Mouse (Mus musculus): ENCODE results near the gene Nmt1. TPM values are rescaled to one million over a fixed set of nuclear protein-coding genes. Genes with fewer than 3 reads are reported as not detected.

Nmt1 gene
- total and polyA plus RNA-seq, 3 experiments = 37.1 to 67.2 (median 60.5) TPM

DNA sequence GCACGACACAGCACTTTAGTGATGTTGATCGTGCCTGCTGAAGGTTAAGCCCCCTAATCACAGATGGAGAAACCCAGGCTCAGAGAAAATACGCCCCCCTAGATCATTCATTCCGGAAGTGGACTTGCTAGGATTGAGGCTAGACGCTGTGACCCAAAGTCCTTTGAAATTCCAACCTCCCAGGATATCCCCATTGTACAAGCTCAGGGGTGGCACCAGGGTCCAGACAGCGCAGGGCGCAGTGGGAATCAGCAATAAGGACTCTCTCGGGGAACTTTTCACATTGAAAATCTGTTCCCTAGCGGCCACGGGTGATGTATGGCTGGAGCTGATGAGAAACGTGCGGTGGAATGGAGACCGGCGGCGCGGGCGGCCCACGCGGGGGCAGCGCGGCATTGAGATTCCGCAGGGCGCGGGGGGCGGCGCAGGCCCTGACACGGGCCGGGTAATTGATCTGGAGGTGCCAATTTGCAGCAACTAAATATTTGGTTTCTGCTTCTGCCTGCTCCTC is 38.3 kb upstream of the Nmt1 start:
- Histone ChIP-seq H3K36me3 (ENCODE audit: control insufficient read depth, insufficient read depth, low read length) (no peaks in the 10 kb centered on the region), H3K27ac (no peak overlapping the region), H3K4me3 (peak overlapping the region; percentile 50), H3K4me1 (ENCODE audit: control insufficient read depth, insufficient read depth, low read length) (no peaks in the 10 kb centered on the region), H3K9ac (ENCODE audit: low read depth, low read length) (peak overlapping the region; percentile 28), H3K79me2 (replicated peaks; ENCODE audit: control insufficient read depth, insufficient read depth, low read length) (no peaks in the 10 kb centered on the region), H3K27me3 (ENCODE audit: control insufficient read depth, insufficient read depth, low read length) (no peaks in the 10 kb centered on the region)
- DNase-seq = no peak
- intact Hi-C loops (cut with DNase I) = loop anchor here (5.0 kb wide), 1 partner anchor 217 kb away; no protein-coding TSS in a partner anchor
- TF ChIP-seq POLR2A (IDR thresholded peaks at IDR 0.05; ENCODE audit: insufficient read depth, low read depth, low read length) (no peak), EP300 (IDR thresholded peaks at IDR 0.05; ENCODE audit: insufficient read depth, low read depth, low read length) (no peak), CTCF (IDR thresholded peaks at IDR 0.05) (no peak)
- 18% methylated on average over 28 of the region's 28 CpGs for WGBS

DNA sequence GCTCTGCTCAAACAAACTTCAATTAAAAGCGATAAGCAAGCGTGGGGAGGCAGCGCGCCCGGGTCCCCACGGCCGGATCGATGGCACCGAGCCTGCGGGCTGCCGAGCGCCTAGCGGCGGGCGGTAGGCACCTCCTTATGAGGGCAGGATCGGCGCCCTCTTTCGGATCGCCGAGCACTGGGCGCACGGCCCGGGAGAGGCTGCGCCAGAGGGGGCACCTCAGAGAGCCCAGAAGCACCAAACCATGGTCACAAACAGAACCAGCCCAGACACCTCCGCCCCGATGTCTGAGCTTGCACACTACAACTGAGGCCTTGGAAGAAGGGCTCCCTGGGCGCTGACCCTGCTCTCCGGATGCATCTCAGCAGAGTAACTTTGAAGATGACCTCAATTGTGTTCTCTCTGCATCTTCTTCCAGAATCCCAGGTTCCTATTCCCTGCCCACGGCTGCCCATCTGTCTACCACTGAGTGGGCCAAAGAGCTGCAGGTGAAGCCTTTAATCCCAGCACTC is 37.8 kb upstream of the Nmt1 start:
- DNase-seq = peak; percentile 52 to 63
- intact Hi-C loops (cut with DNase I) = loop anchor here (5.0 kb wide), 1 partner anchor 218 kb away; no protein-coding TSS in a partner anchor
- Histone ChIP-seq H3K36me3 (ENCODE audit: control insufficient read depth, insufficient read depth, low read length) (no peaks in the 10 kb centered on the region), H3K27me3 (ENCODE audit: control insufficient read depth, insufficient read depth, low read length) (no peaks in the 10 kb centered on the region), H3K9ac (ENCODE audit: low read depth, low read length) (peak overlapping the region; percentile 28), H3K79me2 (replicated peaks; ENCODE audit: control insufficient read depth, insufficient read depth, low read length) (no peaks in the 10 kb centered on the region), H3K4me1 (ENCODE audit: control insufficient read depth, insufficient read depth, low read length) (no peaks in the 10 kb centered on the region), H3K4me3 (peak overlapping the region; percentile 50), H3K27ac (no peak overlapping the region)
- no peak for TF ChIP-seq EP300 (IDR thresholded peaks at IDR 0.05; ENCODE audit: insufficient read depth, low read depth, low read length)
- TF ChIP-seq CTCF (IDR thresholded peaks at IDR 0.05) = peak; percentile 72
- TF ChIP-seq POLR2A (IDR thresholded peaks at IDR 0.05; ENCODE audit: insufficient read depth, low read depth, low read length) = no peak
- WGBS = 6% methylated on average over 29 of the region's 29 CpGs

DNA sequence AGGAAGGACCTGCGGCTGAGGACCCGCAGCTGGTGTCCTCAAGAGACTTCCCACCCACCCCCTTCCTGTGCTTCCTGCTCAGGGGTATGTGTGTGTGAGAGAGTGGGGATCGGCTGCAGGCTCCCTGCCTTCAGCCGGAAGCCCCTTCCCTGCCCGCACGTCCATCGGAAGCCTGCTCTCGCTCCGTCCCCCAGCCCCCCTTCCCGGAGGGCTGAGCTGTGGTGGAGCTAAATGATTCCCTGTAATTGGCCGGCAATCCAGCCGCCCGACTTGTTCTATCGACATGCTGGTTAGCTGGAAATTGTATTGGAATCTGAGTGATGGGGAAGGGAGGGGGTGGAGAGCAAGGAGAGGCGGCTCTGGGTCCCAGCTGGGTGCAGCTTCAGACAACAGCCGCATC is 36.3 kb upstream of the Nmt1 start:
- intact Hi-C loops (cut with DNase I) = loop anchor here (5.0 kb wide), 1 partner anchor 219 kb away; no protein-coding TSS in a partner anchor
- DNase-seq = no peak
- Histone ChIP-seq H3K36me3 (ENCODE audit: control insufficient read depth, insufficient read depth, low read length) (no peaks in the 10 kb centered on the region), H3K79me2 (replicated peaks; ENCODE audit: control insufficient read depth, insufficient read depth, low read length) (no peaks in the 10 kb centered on the region), H3K4me1 (ENCODE audit: control insufficient read depth, insufficient read depth, low read length) (no peaks in the 10 kb centered on the region), H3K9ac (ENCODE audit: low read depth, low read length) (no peak overlapping the region; the same call in 1 of the 2 replicates), H3K27me3 (ENCODE audit: control insufficient read depth, insufficient read depth, low read length) (no peaks in the 10 kb centered on the region), H3K4me3 (no peak overlapping the region), H3K27ac (no peak overlapping the region)
- 21% methylated on average over 16 of the region's 16 CpGs for WGBS
- TF ChIP-seq POLR2A (IDR thresholded peaks at IDR 0.05; ENCODE audit: insufficient read depth, low read depth, low read length) (no peak), CTCF (IDR thresholded peaks at IDR 0.05) (no peak)

DNA sequence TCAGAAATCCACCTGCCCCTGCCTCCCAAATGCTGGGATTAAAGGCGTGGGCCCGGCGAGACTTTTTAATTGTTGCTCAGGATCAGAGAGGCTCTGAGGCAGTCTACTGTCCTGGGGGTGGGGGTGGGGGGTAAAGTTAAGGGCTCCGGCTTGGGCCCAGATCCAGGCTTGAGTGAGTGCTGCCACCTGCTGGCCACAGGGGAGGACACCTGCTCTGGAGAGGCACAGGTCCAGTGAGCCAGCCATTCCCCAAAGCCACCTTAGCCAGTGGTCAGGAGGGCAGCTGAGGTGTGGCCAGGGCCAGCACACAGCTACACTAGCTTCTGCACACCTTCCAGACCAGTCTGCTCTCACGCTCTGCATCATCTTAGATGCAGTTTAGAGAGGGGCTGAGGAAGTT is 35.0 kb upstream of the Nmt1 start:
- Histone ChIP-seq H3K4me3 (no peak overlapping the region), H3K36me3 (ENCODE audit: control insufficient read depth, insufficient read depth, low read length) (no peaks in the 10 kb centered on the region), H3K27me3 (ENCODE audit: control insufficient read depth, insufficient read depth, low read length) (no peaks in the 10 kb centered on the region), H3K27ac (no peak overlapping the region), H3K4me1 (ENCODE audit: control insufficient read depth, insufficient read depth, low read length) (no peaks in the 10 kb centered on the region), H3K79me2 (replicated peaks; ENCODE audit: control insufficient read depth, insufficient read depth, low read length) (no peaks in the 10 kb centered on the region), H3K9ac (ENCODE audit: low read depth, low read length) (no peak overlapping the region)
- 24% methylated on average over 5 of the region's 5 CpGs for WGBS
- DNase-seq = peak; percentile 67 to 82
- intact Hi-C loops (cut with DNase I) = loop anchor here (1.0 to 5.0 kb wide), 2 partner anchors 92 to 221 kb away; no protein-coding TSS in a partner anchor
- TF ChIP-seq EP300 (IDR thresholded peaks at IDR 0.05; ENCODE audit: insufficient read depth, low read depth, low read length) (0 out of 2 replicates have a peak, but pooled peaks have one; percentile 22), POLR2A (IDR thresholded peaks at IDR 0.05; ENCODE audit: insufficient read depth, low read depth, low read length) (no peak), CTCF (IDR thresholded peaks at IDR 0.05) (peak; percentile 82)

DNA sequence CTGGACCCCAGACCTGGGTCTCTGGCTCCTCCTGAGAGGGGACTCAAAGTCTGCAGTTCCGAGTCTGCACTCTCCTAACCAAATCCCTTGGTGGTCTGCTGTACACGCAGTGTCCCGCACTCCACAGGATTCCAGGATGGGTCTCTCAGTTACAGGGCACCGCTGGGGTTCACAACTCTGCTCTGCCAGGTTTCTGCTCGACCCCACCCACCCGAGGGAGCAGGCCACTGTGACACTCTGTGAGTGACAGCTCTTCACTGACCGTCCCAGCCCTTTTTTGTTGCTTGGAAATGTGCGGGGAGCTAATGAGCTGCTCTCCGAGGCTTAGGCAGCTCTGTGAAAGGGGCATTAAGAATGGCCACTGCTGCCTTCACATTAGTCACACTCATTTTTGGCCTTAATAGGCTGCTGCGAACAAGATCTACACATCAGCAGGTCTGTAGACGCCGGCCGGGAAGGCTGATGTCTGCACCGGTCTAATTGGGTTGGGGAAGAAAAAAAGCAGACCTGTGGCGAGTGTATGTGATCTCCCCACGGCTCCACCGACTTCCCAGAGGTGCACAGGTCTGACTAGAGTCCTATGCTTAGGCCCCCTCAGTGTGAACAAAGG is 34.5 kb upstream of the Nmt1 start:
- H3K9ac ChIP-seq (ENCODE audit: low read depth, low read length) = no peak overlapping the region
- H3K36me3 ChIP-seq (ENCODE audit: control insufficient read depth, insufficient read depth, low read length) = no peaks in the 10 kb centered on the region

DNA sequence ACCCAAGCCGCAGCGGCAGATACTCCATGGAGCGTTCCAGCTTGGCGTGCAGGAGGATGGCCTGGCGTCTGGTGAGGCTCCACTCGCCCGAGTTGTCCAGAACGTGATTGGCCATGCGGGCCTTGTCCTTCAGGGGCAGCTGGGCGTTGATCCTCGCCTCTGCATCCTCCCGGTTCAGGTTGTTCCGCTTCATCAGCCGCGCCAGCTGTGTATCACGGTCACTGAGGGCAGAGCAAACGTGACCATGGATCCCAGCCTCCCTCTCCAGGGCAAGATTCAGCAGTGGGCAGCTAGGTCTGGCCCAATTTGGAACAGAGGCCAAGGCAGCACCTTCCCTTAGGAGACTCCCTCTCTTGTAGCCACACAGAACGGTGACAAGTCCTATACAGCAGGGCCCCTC is 33.0 kb upstream of the Nmt1 start:
- no peak for DNase-seq
- peaks cover 4% of the 10 kb centered on the region for H3K4me1 ChIP-seq (ENCODE audit: control insufficient read depth, insufficient read depth, low read length)
- H3K9ac ChIP-seq (ENCODE audit: low read depth, low read length) = no peak overlapping the region
- H3K79me2 ChIP-seq (replicated peaks; ENCODE audit: control insufficient read depth, insufficient read depth, low read length) = no peaks in the 10 kb centered on the region
- intact Hi-C loops (cut with DNase I) = loop anchor here (5.0 kb wide), 2 partner anchors 57 to 223 kb away; no protein-coding TSS in a partner anchor
- no peaks in the 10 kb centered on the region for H3K36me3 ChIP-seq (ENCODE audit: control insufficient read depth, insufficient read depth, low read length)
- no peak overlapping the region for H3K4me3 ChIP-seq
- no peak for TF ChIP-seq POLR2A (IDR thresholded peaks at IDR 0.05; ENCODE audit: insufficient read depth, low read depth, low read length)
- TF ChIP-seq EP300 (IDR thresholded peaks at IDR 0.05; ENCODE audit: insufficient read depth, low read depth, low read length) = no peak
- no peak for TF ChIP-seq CTCF (IDR thresholded peaks at IDR 0.05)
- H3K27ac ChIP-seq = no peak overlapping the region
- H3K27me3 ChIP-seq (ENCODE audit: control insufficient read depth, insufficient read depth, low read length) = no peaks in the 10 kb centered on the region
- WGBS = 95% methylated on average over 18 of the region's 18 CpGs

More for the DNA sequence above, 34.5 kb upstream of the Nmt1 start:
- H3K4me3 ChIP-seq = no peak overlapping the region
- H3K79me2 ChIP-seq (replicated peaks; ENCODE audit: control insufficient read depth, insufficient read depth, low read length) = no peaks in the 10 kb centered on the region
- intact Hi-C loops (cut with DNase I) = loop anchor here (1.0 to 5.0 kb wide), 2 partner anchors 92 to 221 kb away; no protein-coding TSS in a partner anchor
- no peak overlapping the region for H3K27ac ChIP-seq
- no peak for TF ChIP-seq CTCF (IDR thresholded peaks at IDR 0.05)
- no peak for TF ChIP-seq POLR2A (IDR thresholded peaks at IDR 0.05; ENCODE audit: insufficient read depth, low read depth, low read length)
- TF ChIP-seq EP300 (IDR thresholded peaks at IDR 0.05; ENCODE audit: insufficient read depth, low read depth, low read length) = no peak
- WGBS = 76% methylated on average over 17 of the region's 17 CpGs
- H3K4me1 ChIP-seq (ENCODE audit: control insufficient read depth, insufficient read depth, low read length) = peaks cover 2% of the 10 kb centered on the region
- DNase-seq = no peak
- no peaks in the 10 kb centered on the region for H3K27me3 ChIP-seq (ENCODE audit: control insufficient read depth, insufficient read depth, low read length)
